Mouse (Mus musculus) frontal cortex, adult (tissue): ENCODE results near the gene Trmt44.
A peak's percentile ranks its signal among the peaks of the same experiment; 100 is the strongest.

Experiments
- ATAC-seq: cut with Nextera tagmentation; 2 replicates; pipeline ENCODE4 v1.9.2; 2017; ENCODE audit warnings: mild to moderate bottlenecking, moderate library complexity, mixed read lengths; ENCODE audit not compliant: low TSS enrichment

Trmt44 gene

DNA sequence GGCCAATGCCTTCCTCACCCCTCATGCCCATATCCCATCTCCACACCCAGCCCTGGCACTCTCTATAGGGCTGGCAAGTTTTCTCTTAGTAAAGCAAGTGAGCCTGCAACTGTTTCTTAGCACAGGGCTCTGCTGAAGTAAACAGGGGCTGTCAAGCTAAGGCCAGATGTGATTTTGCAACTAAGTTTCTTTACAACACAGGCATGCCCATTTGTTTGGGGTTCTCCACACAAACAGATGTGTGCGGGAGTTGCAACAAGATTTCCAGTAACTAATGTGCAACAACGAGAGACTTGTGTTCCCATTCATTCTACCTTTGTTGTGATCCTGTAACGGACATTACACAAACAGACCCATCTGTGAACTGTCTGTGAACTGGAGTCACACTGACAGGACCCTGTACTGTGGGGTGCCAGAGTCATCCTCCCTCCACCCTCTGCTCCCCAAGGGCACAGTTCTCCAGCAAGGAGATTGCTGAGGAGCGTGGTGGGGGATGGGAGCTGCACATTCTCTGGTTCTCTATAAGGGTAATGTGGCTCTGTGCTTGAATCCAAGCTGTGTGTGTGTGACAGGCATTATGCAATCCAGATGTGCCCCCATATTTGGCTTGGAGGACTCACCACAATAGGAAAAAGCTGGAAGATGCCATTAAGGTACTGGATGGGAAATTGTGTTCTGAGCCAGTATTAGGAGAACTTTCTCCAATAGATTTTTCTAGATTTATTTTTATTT, 33.6 kb downstream of the Trmt44 start:
- ATAC-seq = no peak

DNA sequence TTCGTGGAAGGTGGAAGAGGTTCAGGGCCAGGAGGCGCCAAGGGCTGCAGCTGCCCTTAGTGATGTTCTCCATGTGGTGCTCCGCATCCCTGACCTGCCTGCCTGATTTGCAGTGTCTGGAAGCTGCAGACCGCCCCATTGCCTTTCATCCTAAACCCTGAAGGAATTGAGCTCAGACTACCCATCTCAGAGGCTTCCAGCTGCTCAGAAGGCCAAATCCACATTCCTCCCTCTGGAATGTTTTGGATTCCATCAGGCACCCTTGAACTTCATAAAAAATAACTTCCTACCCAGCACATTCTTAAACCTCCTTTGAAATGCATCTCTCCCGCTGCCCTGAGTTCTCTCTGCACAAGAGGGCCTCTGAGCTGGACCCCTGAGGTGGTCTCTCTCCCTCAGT, 34.3 kb downstream of the Trmt44 start:
- ATAC-seq = no peak

DNA sequence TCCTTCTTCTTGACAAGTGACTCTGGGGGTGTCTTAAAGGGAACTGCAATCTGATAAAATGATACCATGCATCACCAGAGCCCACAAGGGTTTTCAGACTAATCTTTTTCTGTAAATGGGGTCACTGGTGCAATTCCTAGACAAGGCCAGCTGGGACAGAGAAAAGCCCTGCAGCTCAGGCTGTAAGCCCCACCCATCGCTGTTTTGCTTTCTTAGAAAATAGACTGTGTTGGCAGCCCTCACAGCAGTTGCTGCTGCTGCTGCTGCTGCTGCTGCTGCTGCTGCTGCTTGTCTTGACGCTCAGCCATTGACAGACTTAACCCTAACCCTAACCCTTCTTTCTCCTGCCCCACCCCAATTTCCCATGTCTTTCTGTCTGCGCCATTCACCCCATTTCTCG, 35.3 kb downstream of the Trmt44 start:
- ATAC-seq = no peak

DNA sequence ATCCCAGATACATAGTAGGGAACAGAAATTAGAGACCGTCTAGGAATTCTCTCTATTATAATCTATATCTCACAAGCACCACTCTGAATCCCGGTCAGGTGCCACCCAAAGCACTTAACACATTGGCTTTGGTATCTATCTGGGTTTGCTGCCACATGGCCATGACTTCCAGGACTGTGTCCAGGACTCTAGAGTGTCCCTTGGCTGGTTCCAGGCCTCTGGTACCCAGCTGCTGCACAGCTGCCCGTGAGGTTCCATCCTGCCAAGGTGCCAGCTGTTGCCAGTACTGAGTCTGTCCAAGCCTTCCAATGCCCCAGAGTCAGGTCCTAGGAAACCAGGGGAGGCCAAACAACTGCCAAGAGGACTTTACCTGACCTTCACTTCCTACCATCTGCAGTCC, 36.8 kb downstream of the Trmt44 start:
- no peak for ATAC-seq

DNA sequence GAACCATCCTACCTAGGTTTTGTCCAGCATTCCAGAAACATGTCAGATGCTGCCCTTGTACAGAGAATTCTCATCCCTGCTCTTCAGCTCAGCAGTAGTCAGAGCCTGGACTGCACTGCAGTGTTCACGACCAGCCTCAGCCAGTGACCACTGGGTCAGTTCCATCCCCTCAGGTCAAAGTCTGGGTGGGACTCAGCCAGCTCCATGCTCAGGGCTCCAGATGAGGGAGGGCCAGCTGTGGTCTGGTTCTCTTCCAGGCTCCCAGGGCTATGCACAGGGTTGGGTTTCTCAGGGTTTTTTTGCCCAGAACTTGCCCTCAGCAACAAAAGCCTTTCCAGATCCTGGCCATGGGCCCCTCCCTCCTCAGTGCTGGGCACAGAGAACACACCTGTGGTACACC, 37.4 kb downstream of the Trmt44 start:
- ATAC-seq = no peak

DNA sequence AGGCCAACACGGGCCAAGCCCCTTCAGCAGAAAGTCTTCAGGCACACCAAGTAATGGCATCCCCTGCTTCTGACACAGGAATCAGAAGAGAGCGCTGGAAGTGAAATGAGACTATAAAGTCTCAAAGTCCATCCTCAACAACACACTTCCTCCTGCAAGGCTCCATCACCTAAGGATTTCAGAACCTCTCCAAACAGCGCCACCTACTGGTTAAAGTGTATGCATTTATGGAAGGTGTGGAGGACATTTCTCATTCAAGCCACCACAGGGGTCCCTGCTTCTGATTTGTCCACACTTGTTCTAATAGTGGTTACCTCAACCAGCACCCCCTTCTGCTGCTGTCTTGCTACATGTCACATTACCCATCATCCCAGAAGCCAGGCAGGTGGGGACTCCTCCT, 38.6 kb downstream of the Trmt44 start:
- ATAC-seq = no peak

DNA sequence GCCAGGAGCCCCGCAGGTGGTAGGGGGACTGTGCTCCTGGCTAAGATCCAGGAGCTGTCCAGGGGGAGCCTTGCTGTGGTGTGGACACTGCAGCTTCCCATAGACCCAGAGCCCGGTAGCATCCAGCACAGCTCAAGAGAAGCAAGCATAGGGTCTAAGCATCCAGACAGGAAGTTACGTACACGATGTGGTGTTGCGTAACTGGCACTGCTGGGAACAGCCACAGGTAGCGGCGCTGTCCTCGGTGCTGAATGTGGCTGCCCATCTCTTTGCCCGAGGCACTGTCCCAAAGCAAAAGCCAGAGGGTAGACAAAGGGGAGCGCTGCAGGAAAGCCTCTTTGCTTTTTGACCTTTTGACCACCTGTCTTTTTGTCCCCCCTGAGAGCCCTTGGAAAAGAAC, 43.3 kb downstream of the Trmt44 start:
- ATAC-seq = no peak

DNA sequence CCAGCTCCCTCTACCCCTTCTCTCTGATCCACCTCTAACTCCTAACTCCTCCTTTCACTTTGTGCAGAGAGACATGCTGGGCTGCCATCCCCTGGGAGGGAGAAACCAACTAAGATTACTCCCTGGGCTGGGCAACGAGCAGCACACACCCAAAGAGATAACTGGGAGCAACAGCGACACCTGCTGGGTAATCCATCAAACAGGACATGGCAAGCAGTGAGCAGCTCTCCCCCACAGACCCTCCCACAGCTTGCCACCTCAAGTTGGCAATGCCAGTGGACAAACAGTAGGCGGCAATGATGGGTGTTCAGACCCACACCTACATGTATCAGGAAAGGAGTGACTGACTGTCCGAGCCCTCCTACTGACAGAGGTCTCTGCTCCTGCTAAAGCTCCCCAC, 44.4 kb downstream of the Trmt44 start:
- peak; percentile 92 for ATAC-seq

DNA sequence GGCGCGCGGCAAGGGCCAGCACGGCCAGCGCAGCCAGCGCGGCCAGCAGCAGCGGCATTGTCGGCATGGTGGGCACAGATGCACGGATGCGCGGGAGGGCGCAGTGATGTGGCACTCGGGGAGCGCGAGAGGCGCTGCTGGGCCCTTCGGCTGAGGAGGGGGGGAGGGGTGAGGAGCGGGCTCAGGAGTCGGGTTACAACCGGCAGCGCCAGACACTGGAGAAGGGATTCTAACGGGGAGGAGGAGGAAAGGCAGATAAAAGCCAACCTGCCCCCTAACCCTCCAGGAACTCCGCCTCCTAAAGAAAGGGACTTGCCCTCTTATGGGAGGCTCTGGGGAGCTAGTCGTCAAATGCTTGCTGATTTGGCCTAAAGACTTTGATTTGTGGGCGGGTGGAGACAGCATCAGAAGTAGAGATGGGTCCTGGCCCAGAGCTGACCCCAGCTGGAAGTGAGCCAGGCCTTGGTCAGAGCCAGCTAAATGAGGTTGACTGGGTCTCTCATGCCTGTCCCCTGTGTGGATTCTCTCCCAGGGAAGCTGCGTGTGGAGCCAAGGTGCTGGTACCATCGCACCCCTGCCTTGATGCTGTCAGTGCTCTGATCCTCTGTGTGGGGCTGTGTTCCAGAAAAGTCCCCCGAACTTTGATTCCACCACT, 49.3 kb downstream of the Trmt44 start, which contains the start of gene Cpz:
Cpz (minus strand) TSS at position 230 of the 655 bp plus-strand sequence.
- peak; percentile 64; the same call in 1 of the 2 replicates for ATAC-seq

DNA sequence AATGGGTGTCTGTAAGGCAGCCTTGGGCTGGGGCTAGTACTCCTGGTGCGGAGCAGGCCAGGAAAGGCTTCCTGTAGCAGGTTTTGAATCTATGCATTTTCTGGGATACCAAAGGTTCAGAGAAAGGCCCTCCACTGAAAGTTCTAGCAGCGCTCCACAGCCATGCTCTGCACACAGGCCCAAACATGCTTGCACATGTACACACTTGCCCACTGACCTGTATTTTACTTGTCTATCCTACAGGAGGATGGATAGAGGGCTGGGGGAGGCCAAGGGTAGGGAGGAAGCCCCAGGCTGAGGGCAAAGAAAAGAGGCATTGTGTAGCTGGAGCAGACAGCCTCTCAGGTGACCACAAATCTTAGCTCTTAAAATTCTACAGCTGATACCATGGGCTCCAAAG, 50.5 kb downstream of the Trmt44 start:
- ATAC-seq = no peak

DNA sequence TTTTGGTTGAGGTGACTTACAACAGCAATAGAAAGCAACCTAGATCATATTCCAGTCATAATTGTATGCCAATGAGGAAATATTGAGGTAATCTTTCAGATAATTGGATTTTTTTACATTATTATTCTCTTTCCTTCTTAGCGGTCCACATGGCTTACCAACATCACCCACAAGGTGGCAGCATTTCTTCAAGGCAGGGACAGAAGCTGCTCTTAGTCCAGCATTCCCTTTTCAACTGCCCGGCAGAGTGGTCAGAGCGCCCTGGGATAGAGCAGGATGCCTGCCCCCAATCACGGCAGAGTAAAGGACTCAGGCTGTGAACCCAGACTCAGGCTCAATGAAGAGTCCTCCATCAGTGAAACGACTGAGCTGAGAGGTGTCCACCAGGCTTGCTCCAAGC, 51.1 kb downstream of the Trmt44 start:
- ATAC-seq = peak; percentile 83

DNA sequence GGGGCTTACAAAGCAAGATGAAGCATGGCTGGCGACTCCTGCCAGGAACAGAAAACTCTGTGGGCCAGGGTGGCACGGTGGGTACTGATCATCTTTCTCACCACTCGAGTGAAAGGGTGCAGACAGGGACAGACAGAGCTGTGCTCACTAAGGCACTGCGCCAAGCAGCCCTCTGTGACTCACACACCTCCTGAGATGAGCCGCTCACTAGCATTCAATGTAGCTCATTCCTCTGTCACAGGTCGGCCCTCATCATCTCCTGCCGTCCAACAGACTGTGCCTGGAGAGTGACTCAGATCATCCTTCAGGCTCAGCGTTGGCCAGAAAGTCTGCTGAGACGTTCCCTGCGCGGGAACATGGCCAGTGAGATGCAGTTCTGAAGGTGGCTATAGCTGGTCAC, 58.1 kb downstream of the Trmt44 start:
- peak; percentile 65; the same call in 1 of the 2 replicates for ATAC-seq

DNA sequence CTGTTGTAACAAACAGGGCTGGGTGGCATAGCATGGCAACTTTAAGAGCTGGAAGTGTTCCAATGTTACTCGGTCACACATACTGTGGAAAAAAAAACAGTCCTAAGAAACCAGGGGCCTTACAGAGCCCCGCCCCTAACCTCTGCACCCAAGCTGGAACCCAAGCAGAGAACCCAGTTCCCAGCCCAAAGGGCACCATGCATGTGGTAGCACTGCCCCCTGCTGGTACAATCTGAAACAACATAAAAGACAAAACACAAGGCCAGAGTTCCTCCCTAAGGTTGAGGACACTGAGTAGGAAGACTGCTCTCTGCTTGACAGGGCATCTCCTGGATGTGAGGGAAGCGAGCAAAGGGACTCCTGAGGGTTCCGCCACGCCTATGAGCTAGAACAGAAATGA, 64.3 kb downstream of the Trmt44 start:
- ATAC-seq = peak; percentile 76; the same call in 1 of the 2 replicates
